Mouse (Mus musculus) MEL (cell line): ENCODE results near the gene Pxylp1. TPM values are rescaled to one million over a fixed set of nuclear protein-coding genes. Genes with fewer than 3 reads are reported as not detected.

Experiments used
- DNase-seq: peaks from one replicate; pipeline ENCODE4 v3.0.0; 2011; ENCODE audit warnings: low read depth, low spot score
- H3K27ac ChIP-seq: 2 replicates; pipeline ENCODE4 v1.5.1; 2012; ENCODE audit warnings: low read depth, mild to moderate bottlenecking, control low read depth, low read length, moderate library complexity; ENCODE audit not compliant: control insufficient read depth
- H3K27me3 ChIP-seq, 2 experiments: fragments of 150-350 bp in 1 of 2; sonication (generic) in 1 of 2; 2 replicates each; pipeline ENCODE4 v1.6.1; 2012; ENCODE audit warnings: low read length in 2 of 2, mild to moderate bottlenecking in 2 of 2, improper control_type of control experiment in 1 of 2, moderate library complexity in 1 of 2; ENCODE audit not compliant: insufficient read depth in 2 of 2, control insufficient read depth in 1 of 2
- H3K36me3 ChIP-seq, 2 experiments: 2 replicates each; pipeline ENCODE4 v1.6.1; 2012 to 2014; ENCODE audit warnings: low read length in 2 of 2, improper control_type of control experiment in 1 of 2, inconsistent platforms in 1 of 2, mild to moderate bottlenecking in 1 of 2; ENCODE audit not compliant: insufficient read depth in 2 of 2, control insufficient read depth in 1 of 2
- H3K4me1 ChIP-seq, 2 experiments: fragments of 150-350 bp in 1 of 2; sonication (generic) in 1 of 2; 2 replicates each; pipeline ENCODE4 v1.6.1; 2012; ENCODE audit warnings: low read length in 2 of 2, improper control_type of control experiment in 1 of 2, mild to moderate bottlenecking in 1 of 2; ENCODE audit not compliant: insufficient read depth in 2 of 2, control insufficient read depth in 1 of 2
- H3K4me3 ChIP-seq, 2 experiments: fragments of 150-350 bp in 1 of 2; sonication (generic) in 1 of 2; 2 replicates each; pipeline ENCODE4 v1.5.1; 2012; ENCODE audit warnings: low read depth in 2 of 2, low read length in 2 of 2, mild to moderate bottlenecking in 2 of 2, moderate library complexity in 2 of 2, control low read depth in 1 of 2, improper control_type of control experiment in 1 of 2; ENCODE audit not compliant: control insufficient read depth in 1 of 2, insufficient read depth in 1 of 2
- H3K79me2 ChIP-seq: 2 replicates; pipeline ENCODE4 v1.6.1; 2012; ENCODE audit warnings: mild to moderate bottlenecking, low read length, moderate library complexity; ENCODE audit not compliant: control insufficient read depth, poor library complexity, insufficient read depth
- H3K9ac ChIP-seq: 2 replicates; pipeline ENCODE4 v1.6.1; 2012; ENCODE audit warnings: low read depth, mild to moderate bottlenecking, control low read depth, low read length, moderate library complexity; ENCODE audit not compliant: control insufficient read depth, poor library complexity, severe bottlenecking
- H3K9me3 ChIP-seq: fragments of 150-350 bp; sonication (generic); replicated peaks from 2 replicates; pipeline ENCODE4 v1.6.1; 2012; ENCODE audit warnings: mild to moderate bottlenecking, low read length, improper control_type of control experiment, moderate library complexity; ENCODE audit not compliant: insufficient read depth
- CHD1 ChIP-seq: IDR thresholded peaks from 2 replicates; pipeline ENCODE4 v1.6.1; 2012; ENCODE audit warnings: low read depth, mild to moderate bottlenecking, inconsistent platforms, low read length, improper control_type of control experiment
- CHD2 ChIP-seq: IDR thresholded peaks from 2 replicates; pipeline ENCODE4 v1.6.1; 2011; ENCODE audit warnings: low read length, improper control_type of control experiment
- CTCF ChIP-seq, 3 experiments: IDR thresholded peaks in 2 of 3; conservative IDR thresholded peaks in 1 of 3; 2 replicates each; pipeline ENCODE4 v1.5.1; 2011 to 2012; ENCODE audit warnings: low read length in 3 of 3, low read depth in 2 of 3, mild to moderate bottlenecking in 2 of 3, improper control_type of control experiment in 1 of 3, inconsistent platforms in 1 of 3, mixed read lengths in 1 of 3, moderate library complexity in 1 of 3; ENCODE audit not compliant: control insufficient read depth in 1 of 3, insufficient read depth in 1 of 3, poor library complexity in 1 of 3, severe bottlenecking in 1 of 3
- ETS1 ChIP-seq: IDR thresholded peaks from 2 replicates; pipeline ENCODE4 v1.6.1; 2012; ENCODE audit warnings: low read depth, mild to moderate bottlenecking, inconsistent platforms, low read length, improper control_type of control experiment, moderate library complexity
- GABPA ChIP-seq: IDR thresholded peaks from 2 replicates; pipeline ENCODE4 v1.6.1; 2012; ENCODE audit warnings: low read depth, mild to moderate bottlenecking, inconsistent platforms, low read length, improper control_type of control experiment, moderate library complexity
- GATA1 ChIP-seq: IDR thresholded peaks from 2 replicates; pipeline ENCODE4 v1.6.1; 2011; ENCODE audit warnings: low read depth, low read length, improper control_type of control experiment
- HCFC1 ChIP-seq: IDR thresholded peaks from 2 replicates; pipeline ENCODE4 v1.6.1; 2012; ENCODE audit warnings: low read depth, mild to moderate bottlenecking, inconsistent platforms, low read length, improper control_type of control experiment, moderate library complexity
- KAT2A ChIP-seq: conservative IDR thresholded peaks from 2 replicates; pipeline ENCODE4 v1.6.1; 2012; ENCODE audit warnings: low read depth, low read length, improper control_type of control experiment, inconsistent platforms
- MAFK ChIP-seq: IDR thresholded peaks from 2 replicates; pipeline ENCODE4 v1.6.1; 2011; ENCODE audit warnings: low read depth, mild to moderate bottlenecking, low read length, improper control_type of control experiment, borderline replicate concordance
- MAZ ChIP-seq: IDR thresholded peaks from 2 replicates; pipeline ENCODE4 v1.6.1; 2012; ENCODE audit warnings: low read depth, mild to moderate bottlenecking, inconsistent platforms, low read length, improper control_type of control experiment
- MEF2A ChIP-seq: IDR thresholded peaks from 2 replicates; pipeline ENCODE4 v1.6.1; 2014; ENCODE audit warnings: low read depth, mild to moderate bottlenecking, inconsistent platforms, low read length, improper control_type of control experiment; ENCODE audit not compliant: poor library complexity, insufficient replicate concordance, severe bottlenecking; ENCODE audit errors: extremely low read depth
- MYC ChIP-seq: IDR thresholded peaks from 2 replicates; pipeline ENCODE4 v1.6.1; 2011; ENCODE audit warnings: low read depth, mild to moderate bottlenecking, low read length, improper control_type of control experiment, moderate library complexity
- NELFE ChIP-seq: IDR thresholded peaks from 2 replicates; pipeline ENCODE4 v1.6.1; 2011; ENCODE audit warnings: low read depth, low read length, improper control_type of control experiment
- NRF1 ChIP-seq: IDR thresholded peaks from 2 replicates; pipeline ENCODE4 v1.6.1; 2014; ENCODE audit warnings: low read depth, mild to moderate bottlenecking, inconsistent platforms, low read length, improper control_type of control experiment, moderate library complexity; ENCODE audit not compliant: poor library complexity, insufficient read depth, severe bottlenecking
- POLR2AphosphoS2 ChIP-seq: IDR thresholded peaks from 2 replicates; pipeline ENCODE4 v1.6.1; 2011; ENCODE audit warnings: low read length, improper control_type of control experiment
- POLR2AphosphoS5 ChIP-seq: IDR thresholded peaks from 2 replicates; pipeline ENCODE4 v1.6.1; 2012; ENCODE audit warnings: low read depth, borderline replicate concordance, mild to moderate bottlenecking, inconsistent platforms, low read length, moderate library complexity, mixed read lengths
- RAD21 ChIP-seq: IDR thresholded peaks from 2 replicates; pipeline ENCODE4 v1.6.1; 2011; ENCODE audit warnings: mild to moderate bottlenecking, low read depth, low read length, improper control_type of control experiment
- RCOR1 ChIP-seq: IDR thresholded peaks from 2 replicates; pipeline ENCODE4 v1.6.1; 2012; ENCODE audit warnings: low read depth, mild to moderate bottlenecking, inconsistent platforms, low read length, improper control_type of control experiment
- SMC3 ChIP-seq: IDR thresholded peaks from 2 replicates; pipeline ENCODE4 v1.6.1; 2011; ENCODE audit warnings: low read depth, low read length, improper control_type of control experiment
- TAL1 ChIP-seq: IDR thresholded peaks from 2 replicates; pipeline ENCODE4 v1.6.1; 2012; ENCODE audit warnings: mild to moderate bottlenecking, inconsistent platforms, low read length, moderate library complexity, mixed read lengths
- TCF12 ChIP-seq: IDR thresholded peaks from 2 replicates; pipeline ENCODE4 v1.6.1; 2014; ENCODE audit warnings: low read depth, mild to moderate bottlenecking, inconsistent platforms, low read length, improper control_type of control experiment, moderate library complexity
- UBTF ChIP-seq: IDR thresholded peaks from 2 replicates; pipeline ENCODE4 v1.6.1; 2012; ENCODE audit warnings: low read depth, mild to moderate bottlenecking, inconsistent platforms, low read length, improper control_type of control experiment, moderate library complexity, borderline replicate concordance; ENCODE audit not compliant: insufficient read depth
- USF1 ChIP-seq: IDR thresholded peaks from 2 replicates; pipeline ENCODE4 v1.6.1; 2014; ENCODE audit warnings: low read depth, mild to moderate bottlenecking, inconsistent platforms, low read length, improper control_type of control experiment, moderate library complexity
- ZKSCAN1 ChIP-seq: IDR thresholded peaks from 2 replicates; pipeline ENCODE4 v1.6.1; 2012; ENCODE audit warnings: low read depth, mild to moderate bottlenecking, inconsistent platforms, low read length, improper control_type of control experiment, moderate library complexity
- ZNF384 ChIP-seq: IDR thresholded peaks from 2 replicates; pipeline ENCODE4 v1.6.1; 2012; ENCODE audit warnings: low read depth, mild to moderate bottlenecking, inconsistent platforms, low read length, improper control_type of control experiment
- polyA plus RNA-seq, 2 experiments: library from polyadenylated mRNA; stranded (reverse) in 1 of 2; unstranded in 1 of 2; fragments of >175 nt in 1 of 2; fragments of >200 nt in 1 of 2; gene quantifications; 2 replicates each; pipeline versions ENCODE4 v1.2.1 to v1.2.4; 2012; ENCODE audit warnings: low replicate concordance in 2 of 2, low read depth in 1 of 2; ENCODE audit not compliant: insufficient read length in 2 of 2, insufficient read depth in 1 of 2, missing spikeins in 1 of 2
- total RNA-seq: library from RNA; depleted of rRNA; stranded (reverse); fragments of 300-350 nt; gene quantifications from 2 replicates; pipeline ENCODE4 v1.2.3, GENCODE M21; 2012

Gene Pxylp1
- total and polyA plus RNA-seq, 3 experiments: 5.7 to 9.9 TPM; not detected in 1

DNA sequence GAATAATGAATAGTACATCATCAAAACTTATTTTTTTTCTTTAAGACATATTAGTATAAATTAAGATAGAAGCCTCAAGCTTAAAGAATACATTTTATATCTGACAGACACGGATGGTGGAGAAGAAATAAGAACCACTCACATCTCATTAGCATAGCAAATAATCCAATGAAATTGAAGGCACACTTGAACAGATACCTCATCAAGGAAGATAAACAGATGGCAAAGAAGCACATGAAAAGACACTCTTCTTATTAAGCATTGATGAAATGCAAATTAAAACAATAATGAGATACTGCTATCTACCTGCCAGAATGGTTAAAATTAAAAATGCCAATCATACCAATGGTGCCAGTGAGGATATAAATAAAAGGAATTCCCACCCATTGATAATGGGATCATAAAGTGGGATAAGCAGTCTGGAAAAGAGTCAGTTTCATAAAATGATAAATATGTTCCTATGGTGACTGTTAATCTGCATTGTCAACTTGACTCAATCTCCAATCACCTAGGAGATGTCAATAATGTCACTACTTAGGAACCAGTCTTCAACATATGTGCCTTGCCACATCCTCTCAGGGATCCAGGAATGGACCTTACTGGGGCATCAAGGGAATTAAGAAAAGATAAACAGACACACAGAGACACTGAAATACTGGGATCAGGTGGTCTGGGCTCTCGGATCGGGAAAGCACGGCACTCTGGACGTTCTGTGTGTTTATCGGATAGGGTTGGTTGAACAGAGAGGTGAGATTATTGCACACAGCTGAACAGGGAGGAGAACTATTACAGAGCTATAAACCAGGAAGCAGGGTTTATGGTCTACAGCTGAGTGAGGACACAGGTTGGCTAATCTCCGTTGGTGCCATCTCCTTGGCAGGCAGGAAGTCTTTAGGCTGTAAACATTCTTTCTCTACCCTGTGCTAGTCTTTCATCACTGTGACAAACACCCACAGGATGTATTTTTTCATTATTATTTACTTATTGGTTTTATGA is 12.2 kb upstream of the Pxylp1 start:
- no peaks in the 10 kb centered on the region for H3K4me1 ChIP-seq
- peaks cover under 1 to 6% of the 10 kb centered on the region in 2 experiments; a peak in 3 of 4 replicates for H3K27me3 ChIP-seq
- H3K4me3 ChIP-seq: no peak overlapping the region
- DNase-seq: no peak
- H3K36me3 ChIP-seq: no peaks in the 10 kb centered on the region
- no peaks in the 10 kb centered on the region for H3K79me2 ChIP-seq
- no peak for TF ChIP-seq GABPA
- no peak for TF ChIP-seq CTCF (IDR thresholded peaks at IDR 0.05 in 2 of 3, conservative IDR thresholded peaks at IDR 0.05 in 1 of 3; ENCODE audit: control insufficient read depth in 1 of 3, insufficient read depth in 1 of 3, low read depth in 2 of 3, low read length in 3 of 3, poor library complexity in 1 of 3, severe bottlenecking in 1 of 3)
- TF ChIP-seq MYC: no peak
- TF ChIP-seq POLR2AphosphoS5: no peak
- TF ChIP-seq SMC3: no peak
- TF ChIP-seq RCOR1: no peak
- no peak for TF ChIP-seq NRF1
- TF ChIP-seq CHD2: no peak
- no peaks in the 10 kb centered on the region for H3K9me3 ChIP-seq
- H3K27ac ChIP-seq: no peak overlapping the region
- no peak overlapping the region for H3K9ac ChIP-seq

DNA sequence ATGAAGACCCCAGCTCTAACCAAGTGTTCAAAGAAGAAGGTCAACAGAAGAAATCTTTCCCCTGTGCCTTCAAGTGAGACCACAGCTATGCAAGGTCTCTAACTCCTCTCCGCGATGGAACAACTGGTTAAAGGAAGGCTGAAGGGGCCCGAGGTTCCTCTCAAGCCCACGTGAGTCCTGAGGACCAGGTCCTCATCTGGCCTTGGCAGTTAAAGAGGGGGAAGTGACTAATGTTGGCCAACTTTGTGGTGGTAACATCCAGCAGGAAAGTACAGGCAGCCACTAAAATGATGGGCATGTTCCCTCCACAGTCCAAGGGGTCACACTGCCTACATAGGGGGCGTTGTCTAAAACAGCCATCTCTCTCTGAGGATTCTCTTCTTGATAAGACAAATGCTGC is 7.2 kb upstream of the Pxylp1 start:
- no peak overlapping the region for H3K9ac ChIP-seq
- H3K4me1 ChIP-seq: no peaks in the 10 kb centered on the region
- H3K27ac ChIP-seq: no peak overlapping the region
- no peaks in the 10 kb centered on the region for H3K79me2 ChIP-seq
- H3K4me3 ChIP-seq: no peak overlapping the region
- no peaks in the 10 kb centered on the region for H3K9me3 ChIP-seq
- no peaks in the 10 kb centered on the region for H3K27me3 ChIP-seq
- DNase-seq: no peak
- no peak for TF ChIP-seq KAT2A
- no peak for TF ChIP-seq RAD21
- no peak for TF ChIP-seq CHD1
- TF ChIP-seq HCFC1: no peak
- no peak for TF ChIP-seq POLR2AphosphoS2
- no peak for TF ChIP-seq UBTF
- TF ChIP-seq ZKSCAN1: no peak
- TF ChIP-seq RCOR1: no peak
- no peak for TF ChIP-seq MAZ
- TF ChIP-seq MEF2A: no peak
- no peak for TF ChIP-seq CTCF (IDR thresholded peaks at IDR 0.05 in 2 of 3, conservative IDR thresholded peaks at IDR 0.05 in 1 of 3; ENCODE audit: control insufficient read depth in 1 of 3, insufficient read depth in 1 of 3, low read depth in 2 of 3, low read length in 3 of 3, poor library complexity in 1 of 3, severe bottlenecking in 1 of 3)
- no peak for TF ChIP-seq ETS1
- no peak for TF ChIP-seq TAL1
- no peak for TF ChIP-seq USF1
- TF ChIP-seq POLR2AphosphoS5: no peak
- TF ChIP-seq MAFK: no peak
- no peak for TF ChIP-seq ZNF384
- no peak for TF ChIP-seq TCF12
- TF ChIP-seq GATA1: no peak
- TF ChIP-seq NELFE: no peak
- H3K36me3 ChIP-seq: no peaks in the 10 kb centered on the region
